Mouse (Mus musculus) adrenal gland, postnatal 0 days (tissue): Measurements from ENCODE around the gene Lmbr1. TPM values are rescaled to one million over a fixed set of nuclear protein-coding genes. Genes with fewer than 3 reads are reported as not detected.

Experiments
- microRNA-seq: library from miRNA; unstranded; fragments of <30 nt; microRNA quantifications from one replicate; pipeline ENCODE4, GENCODE M21; 2016; ENCODE audit warnings: borderline replicate concordance; ENCODE audit not compliant: insufficient number of aligned reads
- polyA plus RNA-seq: library from polyadenylated mRNA; unstranded; fragments of >200 nt; fragmentation: Nextera tagmentation; extraction: Ambion mirVana; gene quantifications from 2 replicates; pipeline ENCODE4 v1.2.1, GENCODE M21; 2015

Lmbr1 gene
- polyA plus RNA-seq: 11.4 and 11.7 TPM in 2 replicates

GRCm38 (mm10) chr5:29378298-29379036, at the start of gene Lmbr1:
Lmbr1 (minus strand) TSS chr5:29378390.

GRCm38 (mm10) chr5:29195570-29196263, 182.5 kb downstream of the Lmbr1 start, which contains the start of gene Rnf32:
Rnf32 (plus strand) TSS chr5:29195992.

Small RNA genes within 50 kb of the gene (microRNA-seq; reads per million reads assigned to microRNA genes)
- not detected for gene Gm23801

Other genes starting within 250 kb of the Lmbr1 start
- 5.2 and 6.9 TPM in 2 replicates for gene Rnf32, start 182.4 kb downstream of the Lmbr1 start, polyA plus RNA-seq
- 18.7 and 32.6 TPM in 2 replicates for gene Nom1, start 56.3 kb upstream of the Lmbr1 start, polyA plus RNA-seq
- gene Mnx1, start 100.1 kb upstream of the Lmbr1 start, polyA plus RNA-seq: not detected in 2 replicates
- 15.4 and 21.8 TPM in 2 replicates for gene Ube3c, start 190.9 kb upstream of the Lmbr1 start, polyA plus RNA-seq